Mouse (Mus musculus) midbrain, embryonic 12.5 days (tissue): ENCODE data around the gene Pde3a. TPM values are rescaled to one million over a fixed set of nuclear protein-coding genes. Genes with fewer than 3 reads are reported as not detected.
"Not testable (repeated sequence)": the region's sequence is repeated elsewhere in the genome, so short reads cannot be mapped to it uniquely, and the experiment has no call there.

Experiments
- ATAC-seq: fragments of 200-750 bp; cut with Nextera tagmentation; 2 replicates; pipeline ENCODE4 v1.8.0; 2017; ENCODE audit warnings: low read depth, moderate TSS enrichment, moderate library complexity; ENCODE audit not compliant: low FRiP score
- H3K27ac ChIP-seq: fragments of 300-500 bp; sonication (generic); replicated peaks from 2 replicates; pipeline ENCODE4 v1.5.1; 2016; ENCODE audit warnings: mild to moderate bottlenecking
- H3K27me3 ChIP-seq: fragments of 300-500 bp; sonication (generic); 2 replicates; pipeline ENCODE4 v1.6.1; 2016; ENCODE audit warnings: mild to moderate bottlenecking
- H3K36me3 ChIP-seq: fragments of 300-500 bp; sonication (generic); 2 replicates; pipeline ENCODE4 v1.6.1; 2016
- H3K4me1 ChIP-seq: fragments of 300-500 bp; sonication (generic); 2 replicates; pipeline ENCODE4 v1.6.1; 2016
- H3K4me2 ChIP-seq: fragments of 300-500 bp; sonication (generic); replicated peaks from 2 replicates; pipeline ENCODE4 v1.6.1; 2016; ENCODE audit warnings: mild to moderate bottlenecking, moderate library complexity
- H3K4me3 ChIP-seq: fragments of 300-500 bp; sonication (generic); 2 replicates; pipeline ENCODE4 v1.5.1; 2016; ENCODE audit warnings: mild to moderate bottlenecking
- H3K9ac ChIP-seq: fragments of 300-500 bp; sonication (generic); replicated peaks from 2 replicates; pipeline ENCODE4 v1.6.1; 2016; ENCODE audit warnings: mild to moderate bottlenecking, moderate library complexity
- H3K9me3 ChIP-seq: fragments of 300-500 bp; sonication (generic); 2 replicates; pipeline ENCODE4 v1.6.1; 2016; ENCODE audit warnings: mild to moderate bottlenecking
- WGBS: fragments of 180-500 bp; shearing (Covaris S2); methylation state at CpG from one replicate; pipeline ENCODE4 v1.1.7; 2016; 5-methylcytosine and 5-hydroxymethylcytosine counted together
- polyA plus RNA-seq: library from polyadenylated mRNA; unstranded; fragments of >200 nt; fragmentation: Nextera tagmentation; extraction: Ambion mirVana; gene quantifications from 2 replicates; pipeline ENCODE4 v1.2.1, GENCODE M21; 2016

Pde3a gene
- polyA plus RNA-seq, 1 experiment from 2014 or later, result 2.7 TPM

DNA sequence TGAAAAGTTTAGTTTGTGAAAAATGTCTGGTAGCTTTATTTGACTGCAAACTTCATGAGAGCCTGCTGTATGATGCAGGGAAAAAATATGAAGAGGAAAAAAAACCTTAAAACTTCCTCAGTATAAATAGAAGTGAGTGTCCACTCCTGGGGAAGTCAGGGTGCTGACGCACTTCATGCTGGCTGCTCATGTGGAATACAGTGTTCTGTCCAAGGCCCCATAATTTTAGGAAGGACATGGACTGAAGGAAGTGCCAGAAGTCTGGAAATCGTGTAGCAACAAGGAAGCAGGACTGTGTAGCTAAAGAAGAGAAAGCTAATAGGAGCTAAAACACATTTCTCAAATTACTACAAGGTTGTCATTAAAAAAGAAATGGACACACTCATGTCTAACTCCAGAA is 59.4 kb downstream of the Pde3a start:
- ATAC-seq, result no peak
- no peaks in the 10 kb centered on the region for H3K36me3 ChIP-seq
- H3K4me3 ChIP-seq, result no peak overlapping the region
- no peaks in the 10 kb centered on the region for H3K4me1 ChIP-seq
- no peak overlapping the region for H3K27ac ChIP-seq
- no peaks in the 10 kb centered on the region for H3K9me3 ChIP-seq
- no peak overlapping the region for H3K9ac ChIP-seq
- WGBS, result 81% methylated on average over 2 of the region's 2 CpGs
- H3K27me3 ChIP-seq, result no peaks in the 10 kb centered on the region
- H3K4me2 ChIP-seq, result no peak overlapping the region

DNA sequence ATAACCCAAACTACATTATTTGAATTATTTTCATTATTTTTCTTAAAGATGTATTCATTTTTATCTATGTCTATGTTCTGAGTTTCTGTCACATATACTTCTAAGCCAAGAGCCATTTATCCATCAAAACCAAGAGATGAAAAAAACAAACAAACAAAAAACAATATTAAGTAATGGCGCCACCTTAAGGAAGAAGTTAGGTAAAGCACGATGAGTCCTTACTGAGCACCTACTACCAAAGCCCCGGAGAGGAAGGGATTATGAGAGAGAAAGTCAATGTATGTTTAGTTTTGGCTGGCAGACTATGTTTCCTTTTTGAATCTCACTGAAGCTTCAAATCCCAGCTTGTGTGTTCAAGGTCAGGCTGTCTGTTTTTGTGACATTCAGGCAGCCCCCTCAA is 60.8 kb downstream of the Pde3a start:
- WGBS, result 35% methylated on average over 3 of the region's 3 CpGs
- Histone ChIP-seq H3K4me2 (no peak overlapping the region), H3K4me3 (no peak overlapping the region), H3K27me3 (no peaks in the 10 kb centered on the region), H3K36me3 (no peaks in the 10 kb centered on the region), H3K9ac (no peak overlapping the region), H3K9me3 (no peaks in the 10 kb centered on the region), H3K4me1 (no peaks in the 10 kb centered on the region), H3K27ac (no peak overlapping the region)
- ATAC-seq, result no peak

DNA sequence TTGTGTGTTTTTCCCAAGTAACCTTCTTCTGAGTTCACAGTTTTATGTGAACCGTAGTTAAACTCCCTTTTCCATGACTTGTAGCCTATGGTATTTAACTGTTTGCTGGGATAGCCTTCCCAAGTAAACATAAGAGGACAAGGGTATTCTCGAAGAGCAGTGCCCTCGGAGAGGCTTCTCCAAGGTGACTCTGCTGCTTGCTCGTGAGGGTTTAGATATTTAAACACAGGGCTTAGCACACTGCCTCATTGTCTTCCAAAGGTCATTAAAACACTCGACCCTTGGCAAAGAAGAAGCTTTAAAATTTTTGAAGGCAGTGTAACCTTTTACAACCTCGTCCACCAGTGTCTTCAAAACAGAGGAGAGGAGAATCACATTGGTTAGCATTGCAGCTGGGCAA is 61.3 kb downstream of the Pde3a start:
- Histone ChIP-seq H3K36me3 (no peaks in the 10 kb centered on the region), H3K4me1 (no peaks in the 10 kb centered on the region), H3K27me3 (no peaks in the 10 kb centered on the region), H3K9ac (no peak overlapping the region), H3K4me3 (no peak overlapping the region), H3K9me3 (no peaks in the 10 kb centered on the region), H3K27ac (no peak overlapping the region), H3K4me2 (no peak overlapping the region)
- no peak for ATAC-seq
- WGBS, result 50% methylated on average over 6 of the region's 6 CpGs

DNA sequence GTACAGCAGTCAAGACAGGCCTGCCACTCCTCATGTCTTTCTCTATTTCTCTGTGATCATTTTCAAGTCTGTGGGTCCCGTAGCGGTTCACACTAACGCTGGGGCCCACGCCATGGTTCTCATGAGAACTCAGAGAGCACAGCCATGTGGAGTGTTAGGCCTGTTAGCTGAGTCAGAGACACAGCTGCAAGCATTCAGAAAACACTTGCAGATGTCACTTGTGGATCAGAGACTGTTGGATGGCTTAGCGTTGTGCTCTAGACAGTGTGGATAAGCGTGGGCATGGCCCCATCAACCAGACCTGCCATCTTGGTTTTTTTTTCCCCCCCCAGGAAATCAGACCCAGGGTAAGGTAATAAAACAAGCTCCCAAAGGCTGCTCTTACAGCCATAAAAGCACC is 62.5 kb downstream of the Pde3a start:
- H3K9me3 ChIP-seq, result no peaks in the 10 kb centered on the region
- no peak overlapping the region for H3K4me2 ChIP-seq
- no peak overlapping the region for H3K4me3 ChIP-seq
- ATAC-seq, result no peak
- H3K4me1 ChIP-seq, result no peaks in the 10 kb centered on the region
- no peak overlapping the region for H3K9ac ChIP-seq
- 91% methylated on average over 6 of the region's 6 CpGs for WGBS
- no peak overlapping the region for H3K27ac ChIP-seq
- no peaks in the 10 kb centered on the region for H3K27me3 ChIP-seq
- no peaks in the 10 kb centered on the region for H3K36me3 ChIP-seq

DNA sequence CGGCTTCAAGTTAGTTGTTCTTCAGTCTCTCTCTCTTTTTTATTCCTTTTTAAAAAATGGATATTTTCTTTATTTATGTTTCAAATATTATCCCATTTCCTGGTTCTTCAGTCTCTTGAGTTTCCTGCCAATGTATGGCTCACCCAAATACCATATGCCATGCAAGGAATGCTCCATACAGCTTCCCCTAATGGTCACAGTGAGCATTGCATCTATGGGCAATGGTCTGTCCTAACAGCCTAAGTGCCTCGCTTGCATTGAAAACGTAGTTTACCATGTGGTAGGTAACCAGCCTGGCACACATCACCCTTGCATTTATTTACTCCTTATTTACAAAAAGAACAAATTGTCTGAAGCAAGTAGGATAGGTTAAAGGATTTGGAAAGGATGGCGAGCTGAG is 64.0 kb downstream of the Pde3a start:
- Histone ChIP-seq H3K27ac (no peak overlapping the region), H3K9me3 (no peaks in the 10 kb centered on the region), H3K4me2 (no peak overlapping the region), H3K27me3 (no peaks in the 10 kb centered on the region), H3K9ac (no peak overlapping the region), H3K36me3 (no peaks in the 10 kb centered on the region), H3K4me1 (no peaks in the 10 kb centered on the region), H3K4me3 (no peak overlapping the region)
- ATAC-seq, result no peak
- 94% methylated on average over 4 of the region's 4 CpGs for WGBS

DNA sequence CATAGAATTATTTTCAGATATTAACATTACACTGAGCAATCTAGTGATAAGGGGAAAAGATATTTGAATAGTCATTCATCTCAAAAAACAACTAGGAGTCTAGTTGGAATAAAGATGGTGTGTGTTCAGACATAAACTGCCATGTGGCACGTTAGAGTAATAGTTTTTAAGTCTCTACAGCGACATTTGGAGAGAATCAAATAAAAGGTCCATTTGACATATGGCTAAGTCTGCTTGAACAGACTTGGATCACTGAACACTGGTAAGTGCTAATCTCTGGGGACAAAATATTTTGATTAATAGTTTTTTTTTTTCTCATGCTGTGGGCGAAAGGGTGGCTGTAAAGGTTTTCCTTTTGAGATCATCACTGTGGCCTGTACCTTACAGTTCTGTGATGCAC is 69.4 kb downstream of the Pde3a start:
- Histone ChIP-seq H3K4me3 (no peak overlapping the region), H3K27me3 (no peaks in the 10 kb centered on the region), H3K4me1 (no peaks in the 10 kb centered on the region), H3K9ac (no peak overlapping the region), H3K4me2 (no peak overlapping the region), H3K9me3 (no peaks in the 10 kb centered on the region), H3K27ac (no peak overlapping the region), H3K36me3 (no peaks in the 10 kb centered on the region)
- ATAC-seq, result no peak
- 81% methylated on average over 3 of the region's 3 CpGs for whole genome bisulfite sequencing

DNA sequence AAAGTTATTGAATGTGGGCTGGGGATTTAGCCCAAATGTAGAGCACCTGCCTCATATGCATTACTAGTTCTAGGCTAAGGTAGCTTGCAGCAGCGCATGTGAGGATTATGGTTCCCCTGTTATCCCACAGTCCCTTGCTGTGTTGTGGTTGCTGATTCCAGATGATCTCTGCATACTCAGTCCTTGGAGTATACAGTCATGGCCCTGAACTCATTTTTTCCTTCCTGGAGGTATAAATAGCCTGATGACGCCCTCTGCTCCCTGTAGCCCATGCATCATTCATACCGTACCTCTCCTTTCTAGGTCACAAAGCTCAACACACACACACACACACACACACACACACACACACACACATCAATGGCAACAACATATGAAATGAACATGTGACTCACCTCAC is 72.2 kb downstream of the Pde3a start:
- Histone ChIP-seq H3K9me3 (no peaks in the 10 kb centered on the region), H3K4me1 (no peaks in the 10 kb centered on the region), H3K4me3 (no peak overlapping the region), H3K36me3 (no peaks in the 10 kb centered on the region), H3K27me3 (no peaks in the 10 kb centered on the region), H3K27ac (no peak overlapping the region), H3K9ac (no peak overlapping the region), H3K4me2 (no peak overlapping the region)
- 86% methylated on average over 3 of the region's 3 CpGs for WGBS
- no peak for ATAC-seq

DNA sequence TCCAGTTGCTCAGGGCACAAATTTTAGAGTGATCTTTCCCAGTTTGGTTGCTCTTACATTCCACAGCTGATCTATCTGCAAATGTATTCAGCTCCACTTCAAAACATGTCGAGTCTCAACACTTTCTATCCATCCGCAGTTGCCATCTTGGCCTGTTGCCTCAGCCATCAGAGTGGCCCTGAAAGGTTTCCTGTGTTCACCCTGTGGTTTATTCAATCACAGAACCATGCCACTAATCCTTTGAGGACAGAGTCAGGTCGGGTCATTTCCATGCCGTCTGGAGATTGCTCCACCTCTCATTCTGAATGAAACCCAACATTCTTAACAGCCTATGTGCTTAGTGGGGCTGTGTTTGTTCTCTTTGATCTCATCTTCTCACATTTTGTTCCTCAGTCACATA is 73.9 kb downstream of the Pde3a start:
- H3K27me3 ChIP-seq, result no peaks in the 10 kb centered on the region
- H3K9me3 ChIP-seq, result no peaks in the 10 kb centered on the region
- H3K4me3 ChIP-seq, result no peak overlapping the region
- H3K27ac ChIP-seq, result no peak overlapping the region
- no peak overlapping the region for H3K9ac ChIP-seq
- H3K4me1 ChIP-seq, result no peaks in the 10 kb centered on the region
- H3K4me2 ChIP-seq, result no peak overlapping the region
- WGBS, result 52% methylated on average over 4 of the region's 4 CpGs
- no peaks in the 10 kb centered on the region for H3K36me3 ChIP-seq
- no peak for ATAC-seq

DNA sequence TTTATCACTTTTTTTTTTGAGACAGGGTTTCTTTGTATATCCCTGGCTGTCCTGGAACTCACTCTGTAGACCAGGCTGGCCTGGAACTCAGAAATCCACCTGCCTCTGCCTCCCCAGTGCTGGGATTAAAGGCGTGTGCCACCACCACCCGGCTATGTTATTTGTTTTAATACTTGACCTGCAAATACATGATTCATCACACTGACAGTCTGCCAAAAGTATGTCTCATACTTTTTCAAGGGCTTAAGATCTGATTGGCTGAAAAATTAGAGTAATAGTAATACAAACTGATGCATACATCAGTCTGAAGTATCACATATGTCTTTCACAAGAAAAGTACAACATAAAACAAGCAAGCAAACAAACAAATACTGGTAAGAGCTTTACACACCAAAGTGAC is 78.1 kb downstream of the Pde3a start:
- ATAC-seq, H3K36me3 ChIP-seq, H3K27me3 ChIP-seq, H3K4me2 ChIP-seq, H3K9ac ChIP-seq, H3K27ac ChIP-seq, H3K4me3 ChIP-seq, H3K9me3 ChIP-seq, H3K4me1 ChIP-seq: not testable (repeated sequence)
- WGBS, result 94% methylated on average over 2 of the region's 2 CpGs

DNA sequence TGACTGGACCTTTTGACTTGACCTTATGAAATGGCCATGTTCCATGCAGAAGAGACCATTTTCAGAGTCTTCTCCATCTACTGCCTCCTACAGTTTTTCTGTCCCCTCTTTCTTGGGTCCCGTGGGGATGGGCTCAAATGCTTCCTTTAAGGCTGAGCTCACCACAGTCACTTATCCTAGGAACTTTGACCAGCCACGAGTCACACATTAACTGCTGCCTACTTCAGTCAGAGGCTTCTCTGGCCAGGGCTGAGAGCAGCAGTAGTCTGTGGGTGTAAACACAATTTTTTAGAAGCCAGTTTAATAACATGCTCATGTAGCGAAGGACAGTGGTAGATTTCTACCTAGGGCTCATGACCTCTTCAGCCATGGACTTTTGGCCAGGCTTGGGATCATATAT is 79.0 kb downstream of the Pde3a start:
- no peak for ATAC-seq
- Histone ChIP-seq H3K4me2 (no peak overlapping the region), H3K4me1 (no peaks in the 10 kb centered on the region), H3K4me3 (no peak overlapping the region), H3K9ac (no peak overlapping the region), H3K27ac (no peak overlapping the region), H3K9me3 (no peaks in the 10 kb centered on the region), H3K36me3 (no peaks in the 10 kb centered on the region), H3K27me3 (no peaks in the 10 kb centered on the region)
- WGBS, result 92% methylated on average over 3 of the region's 3 CpGs

DNA sequence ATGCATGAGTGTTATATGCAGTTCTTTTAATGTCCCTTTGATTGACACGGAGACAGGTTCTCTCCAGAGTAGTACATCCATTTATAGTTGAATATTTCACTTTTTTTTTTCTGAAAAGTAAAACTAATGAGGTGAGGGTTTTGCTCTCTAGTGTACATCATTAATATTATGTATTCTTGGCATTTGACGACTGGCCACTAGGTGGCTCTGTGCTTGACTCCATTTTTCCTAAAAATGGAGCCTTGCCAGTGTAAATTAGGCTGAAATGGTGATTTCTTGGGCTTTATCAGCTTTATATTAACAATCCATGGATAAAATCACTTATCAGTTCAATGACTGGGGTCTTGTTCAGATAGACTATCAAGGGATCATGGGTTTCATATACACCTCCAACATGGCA is 82.4 kb downstream of the Pde3a start:
- Histone ChIP-seq H3K27me3 (no peaks in the 10 kb centered on the region), H3K4me3 (no peak overlapping the region), H3K9me3 (no peaks in the 10 kb centered on the region), H3K4me1 (no peaks in the 10 kb centered on the region), H3K36me3 (no peaks in the 10 kb centered on the region), H3K9ac (no peak overlapping the region), H3K4me2 (no peak overlapping the region), H3K27ac (no peak overlapping the region)
- WGBS, result 48% methylated on average over 2 of the region's 2 CpGs
- ATAC-seq, result no peak

DNA sequence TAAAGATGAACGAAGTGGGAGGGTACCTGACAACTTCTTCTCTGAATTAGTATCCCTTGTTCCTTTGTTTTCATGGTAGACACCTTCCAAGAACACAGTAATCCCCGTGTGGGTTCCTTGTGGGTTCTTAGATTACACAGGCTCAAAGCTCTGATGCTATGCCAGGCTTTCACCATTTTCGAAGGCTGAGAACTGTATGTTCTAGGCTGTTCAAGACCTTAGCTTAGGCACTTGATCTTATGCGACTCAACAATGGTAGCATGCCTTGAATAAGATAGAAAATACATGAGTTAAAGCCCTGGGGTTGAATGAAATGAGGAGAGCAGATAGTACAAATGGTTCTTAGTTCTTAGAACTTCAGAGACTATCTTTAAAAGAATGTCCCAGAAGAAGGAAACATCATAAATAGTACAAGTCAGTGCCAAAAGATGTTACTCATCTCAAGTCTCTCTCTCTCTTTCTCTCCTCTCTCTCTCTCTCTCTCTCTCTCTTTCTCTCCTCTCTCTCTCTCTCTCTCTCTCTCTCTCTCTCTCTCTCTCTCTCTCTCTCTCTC is 83.6 kb downstream of the Pde3a start:
- Histone ChIP-seq H3K9ac (no peak overlapping the region), H3K4me1 (no peaks in the 10 kb centered on the region), H3K27me3 (no peaks in the 10 kb centered on the region), H3K4me2 (no peak overlapping the region), H3K9me3 (no peaks in the 10 kb centered on the region), H3K4me3 (no peak overlapping the region), H3K36me3 (no peaks in the 10 kb centered on the region), H3K27ac (no peak overlapping the region)
- no peak for ATAC-seq
- 86% methylated on average over 4 of the region's 4 CpGs for WGBS

DNA sequence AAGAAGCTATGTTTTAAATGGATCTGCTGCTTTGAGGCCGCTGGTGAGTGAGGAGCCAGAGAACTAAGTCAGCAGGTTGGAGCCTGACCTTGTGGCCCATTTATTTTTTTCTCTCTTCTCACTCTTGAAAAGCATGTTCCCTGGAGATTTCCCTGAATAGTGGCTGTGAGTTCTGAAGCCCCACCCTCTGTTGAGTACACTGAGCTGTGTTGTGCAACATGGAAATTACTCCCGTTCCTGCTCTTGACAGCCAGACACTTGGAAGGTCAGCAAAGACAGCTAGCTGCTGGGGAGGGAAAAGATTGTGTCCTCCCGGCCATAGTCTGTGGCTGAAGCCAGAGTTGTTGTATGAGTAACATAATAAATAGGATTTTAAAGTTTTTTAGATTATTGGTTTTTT is 84.2 kb downstream of the Pde3a start:
- Histone ChIP-seq H3K9ac (no peak overlapping the region), H3K4me3 (no peak overlapping the region), H3K27me3 (no peaks in the 10 kb centered on the region), H3K9me3 (no peaks in the 10 kb centered on the region), H3K27ac (no peak overlapping the region), H3K4me1 (no peaks in the 10 kb centered on the region), H3K4me2 (no peak overlapping the region), H3K36me3 (no peaks in the 10 kb centered on the region)
- WGBS, result 54% methylated on average over 3 of the region's 3 CpGs
- ATAC-seq, result no peak
